ENCODE assay signal across 22 mouse cellular contexts in the genomic region with DNA sequence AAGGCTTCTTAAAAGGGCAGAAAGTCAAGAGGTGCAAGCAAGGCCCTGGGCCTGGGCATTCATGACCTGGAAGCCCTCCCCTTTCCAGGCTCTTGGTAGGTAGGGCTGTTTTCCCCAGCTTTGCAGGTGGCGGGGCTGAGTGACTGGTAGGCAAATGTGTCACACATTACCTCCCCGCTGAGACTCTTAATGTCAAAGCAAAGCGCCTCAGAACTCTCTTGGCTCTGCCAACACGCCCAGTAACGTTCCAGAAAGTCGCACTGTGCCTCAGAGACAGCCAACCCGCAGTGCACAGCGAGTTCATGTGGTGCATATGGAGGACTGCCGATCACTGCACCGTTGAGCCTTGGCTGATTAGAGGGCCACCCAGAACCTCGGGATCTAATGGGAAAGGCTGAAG. TPM values are rescaled to one million over a fixed set of nuclear protein-coding genes. Genes with fewer than 3 reads are reported as not detected.
A peak's percentile ranks its signal among the peaks of the same experiment; 100 is the strongest.
DNase-seq lines count a peak whose midpoint lies in the region; ATAC-seq and TF ChIP-seq lines count a peak whose summit lies in the region.
"Had no signal": no experiment of that assay in that cellular context is flagged by ENCODE, and none has a peak within 500 bp of the region (broad histone marks: within the 10 kb centered on the region; RNA-seq: fewer than 3 reads in every experiment).

No protein-coding gene starts in this region.

- peak overlapping the region; percentile 89 for H3K27ac ChIP-seq in olfactory bulb, adult 2 months (ENCODE audit: insufficient read depth, low read depth, low read length)
- H3K27ac ChIP-seq: liver, embryonic 14.5 days; midbrain, embryonic 12.5 days had no signal

- ATAC-seq in cerebellum, adult (ENCODE audit: insufficient number of reproducible peaks, low FRiP score, low TSS enrichment) = peak; percentile 38; the same call in 1 of the 2 replicates

- 39% methylated on average over 11 of the region's 11 CpGs for WGBS in olfactory bulb, adult 2 months

- no peak for TF ChIP-seq POLR2A in olfactory bulb, adult 2 months (IDR thresholded peaks at IDR 0.05; ENCODE audit: insufficient read depth, low read depth, low read length)

- DNase-seq in cerebellum, postnatal 4 days (ENCODE audit: low spot score in 2 of 2) = no peak
- peak; percentile 12 for DNase-seq in thymus, postnatal 0 days (ENCODE audit: low spot score)
- DNase-seq in thymus, adult 18-20 months = no peak
- DNase-seq in cerebellum, adult 8-10 months = peak; percentile 58
- no peak for DNase-seq in kidney, postnatal 14 days
- DNase-seq in lung, postnatal 14 days = no peak
- DNase-seq: adrenal gland, postnatal 36 days; heart, adult 18-20 months; heart, postnatal 36 days; thymus, postnatal 36 days had no signal

- H3K4me1 ChIP-seq in olfactory bulb, adult 2 months (ENCODE audit: control insufficient read depth, insufficient read depth, low read length) = peaks cover 56% of the 10 kb centered on the region
- H3K4me1 ChIP-seq: midbrain, embryonic 12.5 days had no signal

- H3K4me3 ChIP-seq in olfactory bulb, adult 2 months (ENCODE audit: insufficient read depth, low read depth, low read length) = no peak overlapping the region
- H3K4me3 ChIP-seq: embryonic facial prominence, embryonic 13.5 days; heart, embryonic 13.5 days; hindbrain, embryonic 15.5 days; kidney, embryonic 15.5 days; layer of hippocampus, adult 2 months; midbrain, embryonic 12.5 days had no signal

- TF ChIP-seq CTCF in olfactory bulb, adult 2 months (IDR thresholded peaks at IDR 0.05; ENCODE audit: insufficient read depth, low read depth, low read length) = no peak

RNA-seq across cellular contexts. Expression of a gene that starts 20.0 kb away (rescaled TPM):
- 0.07 TPM in 1 of 2 replicates, not detected in the other for polyA plus RNA-seq in thymus, postnatal 0 days (2015; fragmentation: Nextera tagmentation; extraction: Ambion mirVana)
- polyA plus RNA-seq in olfactory bulb, adult 2 months (2012; ENCODE audit: insufficient read depth, insufficient read length, low replicate concordance, missing spikeins) = not detected in 2 replicates
- polyA plus RNA-seq: embryonic facial prominence, embryonic 13.5 days; heart, embryonic 13.5 days; hindbrain, embryonic 15.5 days; limb, embryonic 14.5 days; liver, embryonic 14.5 days; lung, embryonic 16.5 days; midbrain, embryonic 12.5 days; neural tube, embryonic 11.5 days had no signal

RNA-seq across cellular contexts. Expression of a gene that starts 41.9 kb away (rescaled TPM):
- 3.0 and 3.3 TPM in 2 replicates for polyA plus RNA-seq in thymus, postnatal 0 days (2015; fragmentation: Nextera tagmentation; extraction: Ambion mirVana)
- polyA plus RNA-seq in olfactory bulb, adult 2 months (2012; ENCODE audit: insufficient read depth, insufficient read length, low replicate concordance, missing spikeins) = not detected in 2 replicates

Comparison
In these comparisons a context has a peak if more than half of its experiments do, and no peak if none do; other contexts are left out.
1. DNase-seq: peak in thymus, postnatal 0 days (single experiment) and cerebellum, adult 8-10 months (single experiment); none in cerebellum, postnatal 4 days (0 of 2), thymus, adult 18-20 months (0 of 2), kidney, postnatal 14 days (single experiment) and lung, postnatal 14 days (single experiment).